Mouse (Mus musculus): ENCODE data around the gene Bdh1. TPM values are rescaled to one million over a fixed set of nuclear protein-coding genes. Genes with fewer than 3 reads are reported as not detected.
A peak's percentile ranks its signal among the peaks of the same experiment; 100 is the strongest.

Gene Bdh1
- polyA plus RNA-seq, 1 experiment from 2014 or later, result 8.0 TPM

GRCm38 (mm10) chr16:31424416-31425187 lies 2.5 kb downstream of the Bdh1 start:
- H3K4me2 ChIP-seq (replicated peaks; ENCODE audit: low read depth, low read length), result no peak overlapping the region
- 83% methylated on average over 4 of the region's 4 CpGs for WGBS

DNA sequence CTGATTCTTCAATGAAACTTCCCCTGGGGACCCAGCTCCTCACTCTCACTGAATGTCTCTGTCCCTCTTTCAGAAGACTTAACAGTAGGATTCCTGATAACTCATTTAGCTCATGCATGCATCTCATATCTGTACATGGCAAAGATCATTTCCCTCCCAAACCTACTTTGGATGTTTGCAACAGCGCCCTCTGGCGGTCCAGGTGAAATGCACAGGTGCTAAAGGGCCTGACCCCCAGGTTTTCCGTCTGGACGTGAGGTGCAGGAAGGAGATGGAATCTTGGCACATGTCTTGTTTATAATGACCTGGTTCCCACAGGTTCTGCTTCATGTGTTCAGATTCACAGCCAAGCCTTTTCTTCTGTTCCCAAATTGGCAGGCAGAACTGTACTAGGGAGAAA lies 3.4 kb downstream of the Bdh1 start:
- no peaks in the 10 kb centered on the region for H3K36me3 ChIP-seq (ENCODE audit: control insufficient read depth, insufficient read depth, low read length)
- H3K9me3 ChIP-seq (ENCODE audit: control insufficient read depth, low read length), result no peaks in the 10 kb centered on the region
- H3K27me3 ChIP-seq (ENCODE audit: control insufficient read depth, insufficient read depth, low read length), result peaks cover 20% of the 10 kb centered on the region
- WGBS, result 0% methylated on average over 4 of the region's 4 CpGs
- ATAC-seq (ENCODE audit: low FRiP score, low TSS enrichment), result no peak
- H3K27ac ChIP-seq (ENCODE audit: low read depth, low read length), result no peak overlapping the region
- no peak overlapping the region for H3K4me2 ChIP-seq (replicated peaks; ENCODE audit: low read depth, low read length)
- no peak overlapping the region for H3K4me3 ChIP-seq (ENCODE audit: low read length)
- no peaks in the 10 kb centered on the region for H3K4me1 ChIP-seq (ENCODE audit: control insufficient read depth, insufficient read depth, low read length)
- H3K9ac ChIP-seq (ENCODE audit: low read depth, low read length), result no peak overlapping the region

More at GRCm38 (mm10) chr16:31424416-31425187, 2.5 kb downstream of the Bdh1 start:
- Histone ChIP-seq H3K27ac (ENCODE audit: low read depth, low read length) (no peak overlapping the region), H3K4me1 (ENCODE audit: control insufficient read depth, insufficient read depth, low read length) (no peaks in the 10 kb centered on the region), H3K36me3 (ENCODE audit: control insufficient read depth, insufficient read depth, low read length) (no peaks in the 10 kb centered on the region), H3K9ac (ENCODE audit: low read depth, low read length) (no peak overlapping the region), H3K9me3 (ENCODE audit: control insufficient read depth, low read length) (no peaks in the 10 kb centered on the region), H3K27me3 (ENCODE audit: control insufficient read depth, insufficient read depth, low read length) (peaks cover 20% of the 10 kb centered on the region), H3K4me3 (ENCODE audit: low read length) (no peak overlapping the region)
- no peak for ATAC-seq (ENCODE audit: low FRiP score, low TSS enrichment)

DNA sequence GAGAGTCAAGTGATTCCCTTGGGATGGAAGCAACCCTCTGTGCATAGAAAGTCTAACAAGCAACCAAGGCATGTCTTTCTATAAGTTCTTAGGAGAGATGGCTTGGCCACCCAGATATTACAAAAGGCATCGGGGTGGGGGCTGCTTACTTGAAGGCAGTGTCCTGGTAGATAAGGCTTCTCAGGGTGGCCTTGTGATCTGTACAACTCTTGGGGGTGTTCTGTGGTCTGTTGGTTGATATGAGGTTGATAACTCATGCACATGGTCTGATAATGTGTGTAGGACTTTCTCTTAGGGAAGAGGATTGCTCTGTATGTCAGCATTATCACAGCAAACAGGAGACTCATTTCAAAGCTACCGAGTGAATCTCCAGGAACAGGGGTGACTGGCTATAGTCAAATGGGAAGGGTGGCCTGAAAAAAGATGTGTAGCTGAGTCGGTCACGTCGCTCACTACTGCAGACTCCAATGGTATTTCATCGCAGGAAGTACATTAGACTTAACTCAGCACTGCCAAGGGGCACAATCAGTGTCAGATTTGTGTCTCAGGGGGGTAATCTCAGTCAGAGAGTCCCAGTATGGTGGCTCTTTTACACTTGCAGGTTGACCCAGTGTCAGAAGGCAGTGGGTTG lies 4.5 kb downstream of the Bdh1 start:
- Histone ChIP-seq H3K4me2 (replicated peaks; ENCODE audit: low read depth, low read length) (no peak overlapping the region), H3K9me3 (ENCODE audit: control insufficient read depth, low read length) (no peaks in the 10 kb centered on the region), H3K9ac (ENCODE audit: low read depth, low read length) (no peak overlapping the region), H3K27me3 (ENCODE audit: control insufficient read depth, insufficient read depth, low read length) (peaks cover 20% of the 10 kb centered on the region), H3K4me1 (ENCODE audit: control insufficient read depth, insufficient read depth, low read length) (no peaks in the 10 kb centered on the region), H3K36me3 (ENCODE audit: control insufficient read depth, insufficient read depth, low read length) (no peaks in the 10 kb centered on the region), H3K27ac (ENCODE audit: low read depth, low read length) (no peak overlapping the region), H3K4me3 (ENCODE audit: low read length) (no peak overlapping the region)
- ATAC-seq (ENCODE audit: low FRiP score, low TSS enrichment), result no peak
- WGBS, result 89% methylated on average over 6 of the region's 6 CpGs

DNA sequence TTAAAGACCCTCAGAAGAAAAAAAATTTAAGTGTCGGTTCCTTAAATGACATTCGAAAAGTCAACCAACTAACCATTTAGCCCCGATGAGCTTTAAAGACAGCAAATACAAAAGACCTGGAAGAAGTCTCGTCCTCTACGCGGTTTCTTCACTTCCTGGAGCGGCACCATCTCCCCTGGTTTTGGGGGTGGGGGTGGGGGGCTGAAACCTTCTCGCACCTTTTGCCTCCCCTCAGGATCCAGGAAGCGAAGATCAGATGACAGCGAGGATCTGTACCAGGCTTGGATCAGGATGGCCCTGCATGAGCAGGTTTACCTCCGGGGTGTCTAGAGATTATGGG lies 6.2 kb downstream of the Bdh1 start:
- H3K27ac ChIP-seq (ENCODE audit: low read depth, low read length), result no peak overlapping the region
- H3K4me1 ChIP-seq (ENCODE audit: control insufficient read depth, insufficient read depth, low read length), result no peaks in the 10 kb centered on the region
- peak overlapping the region; percentile 49; the same call in 1 of the 2 replicates for H3K9ac ChIP-seq (ENCODE audit: low read depth, low read length)
- peaks cover 20% of the 10 kb centered on the region for H3K27me3 ChIP-seq (ENCODE audit: control insufficient read depth, insufficient read depth, low read length)
- no peaks in the 10 kb centered on the region for H3K9me3 ChIP-seq (ENCODE audit: control insufficient read depth, low read length)
- H3K36me3 ChIP-seq (ENCODE audit: control insufficient read depth, insufficient read depth, low read length), result no peaks in the 10 kb centered on the region
- H3K4me2 ChIP-seq (replicated peaks; ENCODE audit: low read depth, low read length), result peak overlapping the region; percentile 96
- peak overlapping the region; percentile 54 for H3K4me3 ChIP-seq (ENCODE audit: low read length)
- ATAC-seq (ENCODE audit: low FRiP score, low TSS enrichment), result no peak; the same call in 1 of the 2 replicates
- 5% methylated on average over 11 of the region's 11 CpGs for WGBS

DNA sequence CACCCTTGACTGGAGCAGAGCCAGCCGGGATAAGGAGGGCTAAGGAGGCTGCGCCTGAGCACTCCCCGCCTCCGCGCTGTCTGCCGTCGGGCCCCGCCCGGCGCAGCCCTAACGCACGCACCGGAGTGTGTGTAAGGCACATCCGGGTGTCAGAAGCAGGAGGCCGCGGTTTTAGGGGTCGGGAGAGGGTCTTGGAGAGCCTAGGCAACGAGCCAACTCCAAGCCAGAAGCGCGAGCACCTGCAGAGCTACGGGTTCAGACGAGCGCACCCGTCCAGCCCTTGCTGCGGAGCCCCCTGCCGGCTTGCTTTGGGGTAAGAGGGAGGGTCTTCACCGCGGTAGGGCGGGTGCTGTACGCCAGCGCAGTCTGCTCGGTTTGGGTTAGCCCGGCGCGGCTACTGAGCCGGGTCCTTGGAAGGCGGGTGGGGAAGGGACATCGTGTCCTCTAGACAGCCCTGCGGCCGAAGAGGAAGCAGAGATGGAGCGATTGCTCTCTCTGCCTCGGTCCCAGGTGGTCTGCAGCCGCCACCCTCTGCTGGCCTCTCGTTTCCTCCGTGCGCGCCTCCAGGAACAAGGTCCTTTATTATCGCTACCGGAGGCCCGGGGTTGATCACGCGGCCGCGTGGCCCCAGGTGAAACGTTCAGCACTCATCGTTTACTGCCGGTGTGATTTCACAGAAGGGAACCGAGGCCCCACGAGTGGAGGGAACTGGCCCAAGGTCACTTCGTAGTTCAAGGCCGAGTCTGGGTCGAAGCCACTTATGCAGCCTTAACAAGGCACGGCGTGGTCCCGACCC lies 6.8 kb downstream of the Bdh1 start:
- peak; percentile 36 for ATAC-seq (ENCODE audit: low FRiP score, low TSS enrichment)
- peak overlapping the region; percentile 54 for H3K4me3 ChIP-seq (ENCODE audit: low read length)
- peak overlapping the region; percentile 49 for H3K9ac ChIP-seq (ENCODE audit: low read depth, low read length)
- peaks cover 20% of the 10 kb centered on the region for H3K27me3 ChIP-seq (ENCODE audit: control insufficient read depth, insufficient read depth, low read length)
- peak overlapping the region; percentile 24; the same call in 1 of the 2 replicates for H3K27ac ChIP-seq (ENCODE audit: low read depth, low read length)
- H3K4me2 ChIP-seq (replicated peaks; ENCODE audit: low read depth, low read length), result peak overlapping the region; percentile 96
- no peaks in the 10 kb centered on the region for H3K4me1 ChIP-seq (ENCODE audit: control insufficient read depth, insufficient read depth, low read length)
- H3K36me3 ChIP-seq (ENCODE audit: control insufficient read depth, insufficient read depth, low read length), result no peaks in the 10 kb centered on the region
- WGBS, result under 1% methylated on average over 65 of the region's 65 CpGs
- no peaks in the 10 kb centered on the region for H3K9me3 ChIP-seq (ENCODE audit: control insufficient read depth, low read length)

- H3K4me2 ChIP-seq (replicated peaks; ENCODE audit: low read depth, low read length), result peak overlapping the region; percentile 96
- H3K27ac ChIP-seq (ENCODE audit: low read depth, low read length), result no peak overlapping the region; the same call in 1 of the 2 replicates
- no peaks in the 10 kb centered on the region for H3K9me3 ChIP-seq (ENCODE audit: control insufficient read depth, low read length)
- H3K9ac ChIP-seq (ENCODE audit: low read depth, low read length), result peak overlapping the region; percentile 49
- H3K36me3 ChIP-seq (ENCODE audit: control insufficient read depth, insufficient read depth, low read length), result no peaks in the 10 kb centered on the region
- WGBS, result under 1% methylated on average over 49 of the region's 49 CpGs
- H3K27me3 ChIP-seq (ENCODE audit: control insufficient read depth, insufficient read depth, low read length), result peaks cover 20% of the 10 kb centered on the region
- H3K4me1 ChIP-seq (ENCODE audit: control insufficient read depth, insufficient read depth, low read length), result no peaks in the 10 kb centered on the region
- peak; percentile 95 for ATAC-seq (ENCODE audit: low FRiP score, low TSS enrichment)
- peak overlapping the region; percentile 54 for H3K4me3 ChIP-seq (ENCODE audit: low read length)
These were observed 7.5 kb downstream of the Bdh1 start for GRCm38 (mm10) chr16:31429471-31430155.

DNA sequence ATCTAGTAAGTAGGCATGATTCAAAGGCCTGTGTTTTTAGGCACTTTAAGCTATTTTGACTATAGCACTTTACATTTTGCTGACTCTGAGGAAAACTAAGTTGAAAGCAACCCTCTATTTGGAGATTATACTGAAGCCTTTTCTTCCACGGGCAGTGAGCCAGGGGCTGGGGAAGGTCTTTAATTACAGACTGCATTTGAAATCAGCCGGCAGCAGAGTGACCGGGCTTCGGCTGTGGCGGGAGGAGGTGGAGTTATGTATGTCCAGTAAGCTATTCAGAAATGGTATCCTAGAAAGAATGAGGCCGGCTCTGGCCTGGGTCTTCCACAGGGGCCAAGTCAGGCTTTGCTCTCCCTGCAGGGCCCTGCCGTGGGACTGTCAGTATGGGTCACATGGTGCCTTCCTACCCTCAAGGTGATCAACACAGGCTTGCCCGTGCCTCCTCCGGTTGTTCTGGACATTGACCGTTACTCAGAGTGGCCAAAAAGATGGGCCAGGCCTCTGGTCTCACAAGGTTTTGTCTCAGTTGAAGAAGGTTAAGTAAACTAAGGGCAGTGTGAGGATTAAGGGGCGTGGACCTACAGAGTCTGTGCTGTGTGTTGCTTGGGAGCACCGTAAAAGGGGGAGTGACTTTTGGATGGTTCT lies 11.5 kb downstream of the Bdh1 start:
- Histone ChIP-seq H3K4me3 (ENCODE audit: low read length) (no peak overlapping the region), H3K9me3 (ENCODE audit: control insufficient read depth, low read length) (no peaks in the 10 kb centered on the region), H3K27me3 (ENCODE audit: control insufficient read depth, insufficient read depth, low read length) (peaks cover 3% of the 10 kb centered on the region; the same call in 1 of the 2 replicates), H3K4me1 (ENCODE audit: control insufficient read depth, insufficient read depth, low read length) (no peaks in the 10 kb centered on the region), H3K4me2 (replicated peaks; ENCODE audit: low read depth, low read length) (no peak overlapping the region), H3K27ac (ENCODE audit: low read depth, low read length) (no peak overlapping the region), H3K9ac (ENCODE audit: low read depth, low read length) (no peak overlapping the region), H3K36me3 (ENCODE audit: control insufficient read depth, insufficient read depth, low read length) (no peaks in the 10 kb centered on the region)
- no peak for ATAC-seq (ENCODE audit: low FRiP score, low TSS enrichment)
- WGBS, result 69% methylated on average over 12 of the region's 12 CpGs

DNA sequence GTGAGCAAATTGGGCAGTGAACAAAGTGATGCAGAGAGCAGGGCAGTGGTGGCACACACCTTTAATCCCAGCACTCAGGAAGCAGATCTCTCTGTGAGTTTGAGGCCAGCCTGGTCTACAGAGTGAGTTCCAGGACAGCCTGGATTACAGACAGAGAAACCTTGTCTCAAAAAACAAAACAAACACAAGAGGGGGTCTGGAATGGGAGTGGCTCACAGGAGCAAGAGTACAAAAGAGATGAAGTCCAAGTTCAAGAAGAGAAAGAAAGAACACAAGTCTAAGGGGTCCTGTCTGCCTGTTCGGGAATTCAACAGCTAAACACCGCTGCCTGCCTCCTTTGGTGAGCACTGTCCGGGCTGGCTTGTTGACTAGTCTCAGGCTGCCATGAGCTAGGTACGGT lies 13.1 kb downstream of the Bdh1 start:
- Histone ChIP-seq H3K4me3 (ENCODE audit: low read length) (no peak overlapping the region), H3K4me2 (replicated peaks; ENCODE audit: low read depth, low read length) (no peak overlapping the region), H3K27ac (ENCODE audit: low read depth, low read length) (no peak overlapping the region), H3K9me3 (ENCODE audit: control insufficient read depth, low read length) (peaks cover 2% of the 10 kb centered on the region; the same call in 1 of the 2 replicates), H3K4me1 (ENCODE audit: control insufficient read depth, insufficient read depth, low read length) (no peaks in the 10 kb centered on the region), H3K27me3 (ENCODE audit: control insufficient read depth, insufficient read depth, low read length) (no peaks in the 10 kb centered on the region), H3K36me3 (ENCODE audit: control insufficient read depth, insufficient read depth, low read length) (no peaks in the 10 kb centered on the region), H3K9ac (ENCODE audit: low read depth, low read length) (no peak overlapping the region)
- 83% methylated on average over 4 of the region's 4 CpGs for WGBS
- ATAC-seq (ENCODE audit: low FRiP score, low TSS enrichment), result no peak

Measured in kidney, embryonic 14.5 days (tissue).